Mouse (Mus musculus) CH12.LX (cell line): ENCODE measurements at regions not wholly inside any gene's neighbourhood (a gene's known extent, or its start where the extent isn't known, plus 50 kb on each side); places are given as distances from the start of the nearest gene placed in this dataset.

Experiments used
- DNase-seq: peaks from one replicate; pipeline ENCODE4 v3.0.0-alpha.2; 2013; ENCODE audit errors: extremely low read depth
- H3K27ac ChIP-seq: 2 replicates; pipeline ENCODE4 v1.5.1; 2012; ENCODE audit warnings: low read depth, mild to moderate bottlenecking, control low read depth, moderate library complexity; ENCODE audit not compliant: insufficient read depth
- H3K27me3 ChIP-seq: replicated peaks from 2 replicates; pipeline ENCODE3; 2012; ENCODE audit warnings: inconsistent platforms
- H3K36me3 ChIP-seq, 2 experiments: replicated peaks in 1 of 2; 2 replicates each; pipeline versions ENCODE3 to v1.6.1; 2012; ENCODE audit warnings: inconsistent platforms in 1 of 2, low read length in 1 of 2, mild to moderate bottlenecking in 1 of 2, mixed read lengths in 1 of 2, moderate library complexity in 1 of 2; ENCODE audit not compliant: control insufficient read depth in 1 of 2, insufficient read depth in 1 of 2
- H3K4me1 ChIP-seq, 2 experiments: 2 replicates each; pipeline ENCODE4 v1.6.1; 2012; ENCODE audit warnings: inconsistent platforms in 1 of 2, moderate library complexity in 1 of 2; ENCODE audit not compliant: insufficient read depth in 2 of 2, control insufficient read depth in 1 of 2
- H3K4me2 ChIP-seq: 2 replicates; pipeline ENCODE4 v1.6.1; 2012; ENCODE audit warnings: low read depth, mild to moderate bottlenecking, control low read depth; ENCODE audit not compliant: poor library complexity, insufficient read depth, severe bottlenecking
- H3K4me3 ChIP-seq, 3 experiments: fragments of 150-350 bp in 1 of 3; sonication (generic) in 1 of 3; replicated peaks in 1 of 3; 2 replicates each; pipeline versions ENCODE3 to v1.5.1; 2011 to 2012; ENCODE audit warnings: low read depth in 2 of 3, low read length in 2 of 3, mild to moderate bottlenecking in 2 of 3, moderate library complexity in 2 of 3, control low read depth in 1 of 3, improper control_type of control experiment in 1 of 3, inconsistent platforms in 1 of 3, mixed read lengths in 1 of 3; ENCODE audit not compliant: poor library complexity in 1 of 3
- H3K79me2 ChIP-seq: replicated peaks from 2 replicates; pipeline ENCODE4 v1.6.1; 2012; ENCODE audit warnings: mild to moderate bottlenecking, moderate library complexity; ENCODE audit not compliant: control insufficient read depth, poor library complexity, insufficient read depth, severe bottlenecking; ENCODE audit errors: extremely low read depth
- H3K9ac ChIP-seq: 2 replicates; pipeline ENCODE4 v1.6.1; 2012; ENCODE audit warnings: low read depth, mild to moderate bottlenecking, control low read depth, moderate library complexity; ENCODE audit not compliant: insufficient read depth
- H3K9me3 ChIP-seq: replicated peaks from 2 replicates; pipeline ENCODE3; 2012; ENCODE audit warnings: low read length, inconsistent platforms, mixed read lengths
- CHD2 ChIP-seq: IDR thresholded peaks from 2 replicates; pipeline ENCODE4 v1.6.1; 2011; ENCODE audit warnings: low read length, improper control_type of control experiment
- ETS1 ChIP-seq: conservative IDR thresholded peaks from 2 replicates; pipeline ENCODE4 v1.6.1; 2012; ENCODE audit warnings: low read depth, mild to moderate bottlenecking, inconsistent platforms, low read length, improper control_type of control experiment, moderate library complexity
- GABPA ChIP-seq: IDR thresholded peaks from 2 replicates; pipeline ENCODE4 v1.6.1; 2012; ENCODE audit warnings: low read depth, low read length, improper control_type of control experiment, inconsistent platforms; ENCODE audit not compliant: insufficient replicate concordance
- JUN ChIP-seq: IDR thresholded peaks from 2 replicates; pipeline ENCODE4 v1.6.1; 2011; ENCODE audit warnings: low read depth, mild to moderate bottlenecking, low read length, improper control_type of control experiment, moderate library complexity; ENCODE audit not compliant: insufficient read depth
- JUND ChIP-seq: conservative IDR thresholded peaks from 2 replicates; pipeline ENCODE4 v1.6.1; 2011; ENCODE audit warnings: low read depth, low read length, improper control_type of control experiment
- KAT2A ChIP-seq: IDR thresholded peaks from 2 replicates; pipeline ENCODE4 v1.6.1; 2012; ENCODE audit warnings: low read length, improper control_type of control experiment, inconsistent platforms; ENCODE audit not compliant: insufficient replicate concordance
- MAFK ChIP-seq: IDR thresholded peaks from 2 replicates; pipeline ENCODE4 v1.6.1; 2011; ENCODE audit warnings: low read length, improper control_type of control experiment; ENCODE audit not compliant: insufficient replicate concordance
- MAX ChIP-seq: IDR thresholded peaks from 2 replicates; pipeline ENCODE4 v1.6.1; 2011; ENCODE audit warnings: low read length, improper control_type of control experiment
- MAZ ChIP-seq: IDR thresholded peaks from 2 replicates; pipeline ENCODE4 v1.6.1; 2012; ENCODE audit warnings: low read depth, mild to moderate bottlenecking, inconsistent platforms, low read length, improper control_type of control experiment, moderate library complexity
- MEF2A ChIP-seq: IDR thresholded peaks from 2 replicates; pipeline ENCODE4 v1.6.1; 2014; ENCODE audit warnings: low read depth, mild to moderate bottlenecking, inconsistent platforms, low read length, improper control_type of control experiment, borderline replicate concordance
- NRF1 ChIP-seq: IDR thresholded peaks from 2 replicates; pipeline ENCODE4 v1.6.1; 2014; ENCODE audit warnings: low read depth, mild to moderate bottlenecking, inconsistent platforms, low read length, improper control_type of control experiment, moderate library complexity
- POLR2AphosphoS2 ChIP-seq: IDR thresholded peaks from 2 replicates; pipeline ENCODE4 v1.6.1; 2011; ENCODE audit warnings: low read depth, low read length, improper control_type of control experiment
- TBP ChIP-seq: conservative IDR thresholded peaks from 2 replicates; pipeline ENCODE4 v1.6.1; 2011; ENCODE audit warnings: low read depth, low read length, improper control_type of control experiment
- TCF12 ChIP-seq: IDR thresholded peaks from 2 replicates; pipeline ENCODE4 v1.6.1; 2014; ENCODE audit warnings: low read depth, mild to moderate bottlenecking, inconsistent platforms, low read length, improper control_type of control experiment
- UBTF ChIP-seq: IDR thresholded peaks from 2 replicates; pipeline ENCODE4 v1.6.1; 2012; ENCODE audit warnings: low read depth, mild to moderate bottlenecking, inconsistent platforms, low read length, improper control_type of control experiment, moderate library complexity
- ZC3H11A ChIP-seq: IDR thresholded peaks from 2 replicates; pipeline ENCODE4 v1.6.1; 2012; ENCODE audit warnings: low read depth, mild to moderate bottlenecking, inconsistent platforms, low read length, improper control_type of control experiment
- ZKSCAN1 ChIP-seq: IDR thresholded peaks from 2 replicates; pipeline ENCODE4 v1.6.1; 2012; ENCODE audit warnings: low read depth, inconsistent platforms, low read length, improper control_type of control experiment, borderline replicate concordance
- ZNF384 ChIP-seq: IDR thresholded peaks from 2 replicates; pipeline ENCODE4 v1.6.1; 2012; ENCODE audit warnings: low read depth, low read length, improper control_type of control experiment, inconsistent platforms
- dilution Hi-C: fragments of 300-500 bp; cut with MboI; formaldehyde crosslinking; loops from 2 replicates; pipeline ENCODE4 v1.14.3; 2020; ENCODE audit warnings: low sequenced_read_pairs; ENCODE audit not compliant: extremely low pct_unique_long_range_greater_than_20kb, extremely low pct_ligation_motif_present
- in situ Hi-C: fragments of 300-500 bp; cut with MboI; formaldehyde crosslinking; loops from 3 replicates; pipeline ENCODE4 v1.14.3; 2019; ENCODE audit warnings: low sequenced_read_pairs, low pct_ligation_motif_present, low pct_unique_long_range_greater_than_20kb, mixed read lengths

- Histone ChIP-seq H3K36me3 (no peaks in the 10 kb centered on the region), H3K27me3 (no peaks in the 10 kb centered on the region), H3K9me3 (no peaks in the 10 kb centered on the region), H3K4me1 (no peaks in the 10 kb centered on the region), H3K4me3 (no peak overlapping the region), H3K4me2 (no peak overlapping the region), H3K27ac (no peak overlapping the region), H3K79me2 (no peaks in the 10 kb centered on the region), H3K9ac (no peak overlapping the region)
- no peak for TF ChIP-seq MAFK
- no peak for DNase-seq
- in situ Hi-C loops = no loop called here
- dilution Hi-C loops = no loop called here
Measured at GRCm38 (mm10) chr4:93486455-93486854, 151.1 kb upstream of the Tusc1 start.

- H3K27ac ChIP-seq = no peak overlapping the region
- H3K79me2 ChIP-seq = no peaks in the 10 kb centered on the region
- H3K4me3 ChIP-seq = no peak overlapping the region
- no peaks in the 10 kb centered on the region for H3K36me3 ChIP-seq
- in situ Hi-C loops (no loop called here), dilution Hi-C loops (no loop called here)
- no peak overlapping the region for H3K9ac ChIP-seq
- H3K27me3 ChIP-seq = no peaks in the 10 kb centered on the region
- TF ChIP-seq MAZ (no peak), GABPA (no peak), ZC3H11A (no peak), ZNF384 (no peak), POLR2AphosphoS2 (no peak), JUN (no peak)
- peak; percentile 52 for DNase-seq
- H3K4me1 ChIP-seq = no peaks in the 10 kb centered on the region
- no peak overlapping the region for H3K4me2 ChIP-seq
- H3K9me3 ChIP-seq = peaks cover 8% of the 10 kb centered on the region
Measured at GRCm38 (mm10) chr4:93481247-93481646, 145.9 kb upstream of the Tusc1 start.

DNA sequence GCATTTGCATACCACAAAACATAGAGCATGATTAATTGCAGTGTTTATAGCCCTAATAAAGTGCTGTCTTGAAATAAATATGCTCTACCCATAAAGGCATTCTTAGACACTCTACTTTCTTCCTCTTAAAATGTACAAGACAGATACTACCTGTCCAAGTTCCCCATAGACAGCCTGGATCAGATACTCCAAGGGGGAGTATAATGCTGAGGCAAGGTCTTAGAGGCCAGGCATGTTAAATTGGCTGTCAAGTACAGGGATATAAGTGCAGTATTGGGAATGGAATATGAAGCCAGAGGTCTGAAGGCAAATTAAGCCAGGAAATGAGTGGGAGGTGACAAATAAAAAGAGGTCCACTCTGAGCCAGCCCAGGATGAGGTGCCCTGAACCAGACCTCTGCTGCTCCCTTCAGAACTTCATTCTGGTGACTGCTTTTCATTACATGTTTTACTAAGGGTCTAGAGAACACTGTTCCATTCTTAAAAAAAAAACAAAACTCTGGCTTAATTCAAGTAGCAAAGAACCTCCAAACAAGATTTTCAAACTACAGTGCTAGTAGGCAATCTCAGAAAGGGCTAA lies 142.0 kb upstream of the Tusc1 start:
- H3K79me2 ChIP-seq = no peaks in the 10 kb centered on the region

More for the DNA sequence above, 142.0 kb upstream of the Tusc1 start:
- peaks cover 8% of the 10 kb centered on the region for H3K9me3 ChIP-seq
- no peaks in the 10 kb centered on the region for H3K36me3 ChIP-seq
- no peak overlapping the region for H3K4me2 ChIP-seq
- no peaks in the 10 kb centered on the region for H3K27me3 ChIP-seq
- H3K4me1 ChIP-seq = no peaks in the 10 kb centered on the region
- H3K27ac ChIP-seq = no peak overlapping the region
- no peak for DNase-seq
- TF ChIP-seq ZC3H11A = no peak
- no peak for TF ChIP-seq JUND
- TF ChIP-seq CHD2 = no peak
- TF ChIP-seq MEF2A = no peak
- no peak for TF ChIP-seq TCF12
- TF ChIP-seq POLR2AphosphoS2 = no peak
- no peak for TF ChIP-seq ZKSCAN1
- no peak for TF ChIP-seq MAX
- no peak for TF ChIP-seq JUN
- no peak for TF ChIP-seq NRF1
- no peak for TF ChIP-seq ETS1
- no peak for TF ChIP-seq UBTF
- no peak for TF ChIP-seq TBP
- TF ChIP-seq KAT2A = no peak
- in situ Hi-C loops (no loop called here), dilution Hi-C loops (no loop called here)
- no peak overlapping the region for H3K9ac ChIP-seq
- no peak overlapping the region for H3K4me3 ChIP-seq
